Mouse (Mus musculus) midbrain, embryonic 14.5 days (tissue): ENCODE results near the gene Nbea. TPM values are rescaled to one million over a fixed set of nuclear protein-coding genes. Genes with fewer than 3 reads are reported as not detected.

Experiments used
- ATAC-seq: fragments of 200-750 bp; cut with Nextera tagmentation; 2 replicates; pipeline ENCODE4 v1.8.0; 2017; ENCODE audit warnings: moderate number of reproducible peaks, moderate library complexity; ENCODE audit not compliant: low FRiP score, low TSS enrichment
- DNase-seq: peaks from one replicate; pipeline ENCODE4 v3.0.0-alpha.2; 2015
- H3K27ac ChIP-seq: fragments of 300-500 bp; sonication (generic); replicated peaks from 2 replicates; pipeline ENCODE4 v1.5.1; 2014; ENCODE audit warnings: mild to moderate bottlenecking, low read depth, low read length, moderate library complexity
- H3K27me3 ChIP-seq: fragments of 300-500 bp; sonication (generic); 2 replicates; pipeline ENCODE4 v1.6.1; 2014; ENCODE audit warnings: low read length, control low read depth, mixed read lengths; ENCODE audit not compliant: control insufficient read depth, insufficient read depth
- H3K36me3 ChIP-seq: fragments of 300-500 bp; sonication (generic); 2 replicates; pipeline ENCODE4 v1.6.1; 2014; ENCODE audit warnings: low read length, control low read depth; ENCODE audit not compliant: control insufficient read depth, insufficient read depth
- H3K4me1 ChIP-seq: fragments of 300-500 bp; sonication (generic); 2 replicates; pipeline ENCODE4 v1.6.1; 2014; ENCODE audit warnings: mild to moderate bottlenecking, antibody characterized with exemption, low read length, control low read depth; ENCODE audit not compliant: control insufficient read depth, insufficient read depth
- H3K4me2 ChIP-seq: fragments of 300-500 bp; sonication (generic); 2 replicates; pipeline ENCODE4 v1.6.1; 2014; ENCODE audit warnings: mild to moderate bottlenecking, low read length, moderate library complexity
- H3K4me3 ChIP-seq: fragments of 300-500 bp; sonication (generic); replicated peaks from 2 replicates; pipeline ENCODE4 v1.5.1; 2014; ENCODE audit warnings: low read depth, low read length
- H3K9ac ChIP-seq: fragments of 300-500 bp; sonication (generic); replicated peaks from 2 replicates; pipeline ENCODE4 v1.6.1; 2014; ENCODE audit warnings: mild to moderate bottlenecking, low read length, moderate library complexity
- H3K9me3 ChIP-seq: fragments of 300-500 bp; sonication (generic); 2 replicates; pipeline ENCODE4 v1.6.1; 2016; ENCODE audit warnings: low read length, control low read depth, mixed read lengths; ENCODE audit not compliant: control insufficient read depth
- WGBS: fragments of 180-500 bp; shearing (Covaris S2); extraction: QIAGEN DNeasy Blood & Tissue Kit; methylation state at CpG from one replicate; pipeline ENCODE4 v1.1.7; 2014; 5-methylcytosine and 5-hydroxymethylcytosine counted together
- polyA plus RNA-seq: library from polyadenylated mRNA; unstranded; fragments of >200 nt; fragmentation: Nextera tagmentation; extraction: Ambion mirVana; gene quantifications from 2 replicates; pipeline ENCODE4 v1.2.1, GENCODE M21; 2014

Gene Nbea
- polyA plus RNA-seq, 1 experiment from 2014 or later, result 106 TPM

GRCm38 (mm10) chr3:55751363-55751762 lies 432.1 kb downstream of the Nbea start:
- Histone ChIP-seq H3K27me3 (no peaks in the 10 kb centered on the region), H3K4me2 (0 out of 2 replicates have a peak overlapping the region, but pooled peaks have one; percentile 5), H3K36me3 (no peaks in the 10 kb centered on the region), H3K4me3 (no peak overlapping the region), H3K9me3 (no peaks in the 10 kb centered on the region), H3K4me1 (peaks cover 55% of the 10 kb centered on the region), H3K9ac (no peak overlapping the region), H3K27ac (peak overlapping the region; percentile 83)
- ATAC-seq (peak; percentile 22; the same call in 1 of the 2 replicates), DNase-seq (peak; percentile 63)
- WGBS, result 19% methylated on average over 5 of the region's 5 CpGs

GRCm38 (mm10) chr3:55750445-55751065 lies 432.9 kb downstream of the Nbea start:
- no peaks in the 10 kb centered on the region for H3K27me3 ChIP-seq
- H3K4me1 ChIP-seq, result peaks cover 46% of the 10 kb centered on the region
- ATAC-seq (peak; percentile 44; the same call in 1 of the 2 replicates), DNase-seq (peak; percentile 77)
- H3K9me3 ChIP-seq, result no peaks in the 10 kb centered on the region
- H3K9ac ChIP-seq, result no peak overlapping the region; the same call in 1 of the 2 replicates
- H3K4me3 ChIP-seq, result no peak overlapping the region
- H3K27ac ChIP-seq, result peak overlapping the region; percentile 83
- 31% methylated on average over 11 of the region's 11 CpGs for WGBS
- no peak overlapping the region; the same call in 1 of the 2 replicates for H3K4me2 ChIP-seq
- H3K36me3 ChIP-seq, result no peaks in the 10 kb centered on the region

GRCm38 (mm10) chr3:55743885-55744284 lies 439.6 kb downstream of the Nbea start:
- Histone ChIP-seq H3K27ac (peak overlapping the region; percentile 92), H3K27me3 (no peaks in the 10 kb centered on the region), H3K9ac (no peak overlapping the region), H3K36me3 (no peaks in the 10 kb centered on the region), H3K9me3 (no peaks in the 10 kb centered on the region), H3K4me3 (no peak overlapping the region), H3K4me1 (peaks cover 29% of the 10 kb centered on the region), H3K4me2 (no peak overlapping the region)
- DNase-seq, result no peak
- 87% methylated on average over 5 of the region's 5 CpGs for WGBS
- ATAC-seq, result no peak

GRCm38 (mm10) chr3:55742654-55743053 lies 440.8 kb downstream of the Nbea start:
- H3K9ac ChIP-seq, result no peak overlapping the region
- H3K27ac ChIP-seq, result peak overlapping the region; percentile 92
- 19% methylated on average over 4 of the region's 4 CpGs for WGBS
- peak overlapping the region; percentile 36 for H3K4me2 ChIP-seq
- ATAC-seq, result peak; percentile 68; the same call in 1 of the 2 replicates
- H3K27me3 ChIP-seq, result no peaks in the 10 kb centered on the region
- peaks cover 29% of the 10 kb centered on the region for H3K4me1 ChIP-seq
- no peaks in the 10 kb centered on the region for H3K36me3 ChIP-seq
- no peak overlapping the region for H3K4me3 ChIP-seq
- DNase-seq, result no peak
- H3K9me3 ChIP-seq, result no peaks in the 10 kb centered on the region

GRCm38 (mm10) chr3:55742218-55742617 lies 441.3 kb downstream of the Nbea start:
- Histone ChIP-seq H3K4me2 (peak overlapping the region; percentile 36), H3K9ac (peak overlapping the region; percentile 25; the same call in 1 of the 2 replicates), H3K36me3 (no peaks in the 10 kb centered on the region), H3K4me1 (peaks cover 29% of the 10 kb centered on the region), H3K27ac (peak overlapping the region; percentile 92), H3K9me3 (no peaks in the 10 kb centered on the region), H3K27me3 (no peaks in the 10 kb centered on the region), H3K4me3 (no peak overlapping the region)
- DNase-seq (no peak), ATAC-seq (peak; percentile 38; the same call in 1 of the 2 replicates)
- WGBS, result 47% methylated on average over 5 of the region's 5 CpGs

- Histone ChIP-seq H3K4me3 (no peak overlapping the region), H3K9me3 (no peaks in the 10 kb centered on the region), H3K4me1 (peaks cover 29% of the 10 kb centered on the region), H3K4me2 (peak overlapping the region; percentile 36), H3K27ac (peak overlapping the region; percentile 92), H3K27me3 (no peaks in the 10 kb centered on the region), H3K9ac (peak overlapping the region; percentile 25; the same call in 1 of the 2 replicates), H3K36me3 (no peaks in the 10 kb centered on the region)
- 8% methylated on average over 6 of the region's 6 CpGs for WGBS
- DNase-seq (peak; percentile 79), ATAC-seq (peak; percentile 84)
These were observed 442.1 kb downstream of the Nbea start for GRCm38 (mm10) chr3:55741428-55741827.

- H3K4me3 ChIP-seq, result no peak overlapping the region
- H3K9me3 ChIP-seq, result no peaks in the 10 kb centered on the region
- H3K27ac ChIP-seq, result 0 out of 2 replicates have a peak overlapping the region, but pooled peaks have one; percentile 37
- H3K4me1 ChIP-seq, result peaks cover 14% of the 10 kb centered on the region
- 18% methylated on average over 6 of the region's 6 CpGs for WGBS
- H3K27me3 ChIP-seq, result no peaks in the 10 kb centered on the region
- ATAC-seq (no peak), DNase-seq (no peak)
- no peak overlapping the region for H3K4me2 ChIP-seq
- no peak overlapping the region for H3K9ac ChIP-seq
- no peaks in the 10 kb centered on the region for H3K36me3 ChIP-seq
These were observed 449.8 kb downstream of the Nbea start for GRCm38 (mm10) chr3:55733665-55734064.

- 36% methylated on average over 5 of the region's 5 CpGs for WGBS
- Histone ChIP-seq H3K4me1 (peaks cover 14% of the 10 kb centered on the region), H3K4me2 (no peak overlapping the region), H3K4me3 (no peak overlapping the region), H3K36me3 (no peaks in the 10 kb centered on the region), H3K27ac (peak overlapping the region; percentile 67), H3K9ac (no peak overlapping the region), H3K9me3 (no peaks in the 10 kb centered on the region), H3K27me3 (no peaks in the 10 kb centered on the region)
- DNase-seq (no peak), ATAC-seq (no peak)
These were observed 453.0 kb downstream of the Nbea start for GRCm38 (mm10) chr3:55730549-55730948.

- Histone ChIP-seq H3K9me3 (no peaks in the 10 kb centered on the region), H3K27me3 (no peaks in the 10 kb centered on the region), H3K4me2 (no peak overlapping the region), H3K9ac (no peak overlapping the region), H3K4me3 (no peak overlapping the region), H3K27ac (peak overlapping the region; percentile 67; the same call in 1 of the 2 replicates), H3K36me3 (no peaks in the 10 kb centered on the region), H3K4me1 (peaks cover 14% of the 10 kb centered on the region)
- no peak for ATAC-seq
- no peak for DNase-seq
- WGBS, result 46% methylated on average over 8 of the region's 8 CpGs
These were observed 453.4 kb downstream of the Nbea start for GRCm38 (mm10) chr3:55730142-55730541.
